Mouse (Mus musculus) right cerebral cortex, postnatal 14 days (tissue): Measurements from ENCODE around the gene Gm5724.

Experiments
- DNase-seq: peaks from one replicate; pipeline ENCODE4 v3.0.0; 2022

Gene Gm5724

GRCm38 (mm10) chr6:141773710-141774109 lies at the start of gene Gm5724:
Gene Gm5724 (minus strand): TSS chr6:141773810.
- no peak for DNase-seq

DNA sequence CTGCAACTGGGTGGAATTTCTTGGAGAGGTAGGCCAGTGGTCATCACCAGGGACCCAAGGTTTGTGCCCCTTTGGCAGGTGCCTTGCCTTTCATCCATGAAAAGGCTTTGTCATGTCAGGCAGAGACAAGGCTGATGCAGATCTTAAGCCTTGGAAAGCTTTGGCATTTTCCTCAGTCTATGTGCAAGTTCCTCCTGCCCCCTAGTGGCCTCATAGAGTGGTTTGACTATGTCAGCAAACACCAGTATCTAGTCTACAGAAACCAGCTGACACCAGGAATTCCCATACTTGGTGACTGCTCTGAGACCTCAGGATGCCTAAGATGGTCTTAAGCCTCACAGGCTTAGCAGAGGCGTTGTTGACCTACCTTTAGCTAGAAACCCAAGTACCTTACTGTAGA lies 24.2 kb upstream of the Gm5724 start:
- DNase-seq: peak; percentile 7

- no peak for DNase-seq
Measured at GRCm38 (mm10) chr6:141774476-141774875, 866 bp upstream of the Gm5724 start.

- DNase-seq: no peak
Measured at GRCm38 (mm10) chr6:141691246-141691645, 82.4 kb downstream of the Gm5724 start.

DNA sequence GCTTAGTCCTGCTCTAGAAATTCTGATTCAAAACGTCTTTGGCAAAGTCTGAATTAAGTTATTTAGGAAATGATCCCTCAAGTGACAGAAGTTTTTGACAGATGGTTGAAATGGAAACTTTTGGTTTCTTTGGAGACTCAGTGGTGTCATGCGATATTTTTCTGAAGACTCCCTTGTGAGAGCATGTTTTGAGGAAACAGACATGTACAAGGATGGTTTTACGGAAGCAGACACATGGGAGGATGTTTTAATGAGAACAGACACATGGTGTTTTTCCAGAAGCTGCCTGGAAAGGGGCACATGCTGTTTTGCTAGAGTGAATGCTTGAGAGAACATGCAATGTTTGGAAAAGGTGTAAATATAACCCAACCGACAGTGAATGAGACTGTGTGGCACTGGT lies 86.6 kb downstream of the Gm5724 start:
- no peak for DNase-seq
